Mouse (Mus musculus): ENCODE results near the gene Gm3558.
"Not testable (repeated sequence)": the region's sequence is repeated elsewhere in the genome, so short reads cannot be mapped to it uniquely, and the experiment has no call there.

Gene Gm3558

GRCm38 (mm10) chr14:7568382-7568781 lies at the start of gene Gm3558:
Gene Gm3558, minus strand, starts transcription at chr14:7568566.
- not testable (repeated sequence) for DNase-seq (ENCODE audit: low read depth, low spot score)

- DNase-seq (ENCODE audit: low read depth, low spot score), result not testable (repeated sequence)
Measured at GRCm38 (mm10) chr14:7595492-7595891, 27.1 kb upstream of the Gm3558 start, which contains the start of gene Gm10338. Gene Gm10338, minus strand, starts transcription at chr14:7595592.

- not testable (repeated sequence) for DNase-seq (ENCODE audit: low read depth, low spot score)
Measured at GRCm38 (mm10) chr14:7567890-7568289, 476 bp downstream of the Gm3558 start.

DNA sequence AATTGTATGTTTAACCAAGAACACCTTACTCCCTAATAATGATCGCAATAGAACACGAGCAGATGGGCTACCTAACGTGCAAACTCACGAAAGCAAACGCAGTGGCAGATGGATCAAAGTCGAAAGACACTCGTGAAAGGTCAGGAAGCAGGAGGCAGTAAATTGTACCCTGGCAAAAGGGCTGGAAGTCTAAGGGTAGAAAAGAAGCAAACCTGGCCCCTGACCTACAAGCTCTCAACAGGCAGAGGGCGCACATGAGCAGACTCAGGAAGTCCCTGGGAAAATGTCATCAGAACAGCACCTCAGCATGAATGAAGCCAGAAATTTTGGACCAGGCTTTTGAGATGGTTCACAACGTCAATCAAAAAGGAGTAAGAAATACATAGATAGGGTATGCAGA lies 1.1 kb downstream of the Gm3558 start:
- not testable (repeated sequence) for DNase-seq (ENCODE audit: low read depth, low spot score)
